In genomic region chr10:128036746-128037425, GRCm38 (mm10) we compare ENCODE assay signal across 7 mouse cellular contexts. TPM values are rescaled to one million over a fixed set of nuclear protein-coding genes. Genes with fewer than 3 reads are reported as not detected.
DNase-seq lines count a peak whose midpoint lies in the region; ATAC-seq and TF ChIP-seq lines count a peak whose summit lies in the region.

No protein-coding gene starts in this region.

- H3K9ac ChIP-seq in embryonic facial prominence, embryonic 11.5 days (replicated peaks; ENCODE audit: low read length) = peak overlapping the region; percentile 99
- peak overlapping the region; percentile 98 for H3K9ac ChIP-seq in kidney, embryonic 14.5 days (ENCODE audit: low read depth, low read length)
- H3K9ac ChIP-seq in lung, embryonic 15.5 days = peak overlapping the region; percentile 99

- DNase-seq in NIH3T3 (ENCODE audit: low read depth) = peak; percentile 91
- DNase-seq in embryonic facial prominence, embryonic 11.5 days (ENCODE audit: low spot score) = peak; percentile 48
- DNase-seq in heart, embryonic 10.5 days (ENCODE audit: low spot score) = peak; percentile 84

- H3K9me3 ChIP-seq in E14TG2a.4 (ENCODE audit: low read length) = no peaks in the 10 kb centered on the region
- no peaks in the 10 kb centered on the region for H3K9me3 ChIP-seq in embryonic facial prominence, embryonic 11.5 days (replicated peaks; ENCODE audit: control insufficient read depth, low read length)
- no peaks in the 10 kb centered on the region for H3K9me3 ChIP-seq in heart, embryonic 10.5 days
- H3K9me3 ChIP-seq in kidney, embryonic 14.5 days (ENCODE audit: control insufficient read depth, low read length) = no peaks in the 10 kb centered on the region
- H3K9me3 ChIP-seq in lung, embryonic 15.5 days = no peaks in the 10 kb centered on the region

- peak overlapping the region; percentile 99 for H3K4me3 ChIP-seq in E14TG2a.4 (replicated peaks; ENCODE audit: low read length)
- H3K4me3 ChIP-seq in embryonic facial prominence, embryonic 11.5 days (ENCODE audit: low read depth, low read length) = peak overlapping the region; percentile 78
- peak overlapping the region; percentile 92 for H3K4me3 ChIP-seq in heart, embryonic 10.5 days
- H3K4me3 ChIP-seq in kidney, embryonic 14.5 days (ENCODE audit: low read length) = peak overlapping the region; percentile 73
- peak overlapping the region; percentile 95 for H3K4me3 ChIP-seq in lung, embryonic 15.5 days
- H3K4me3 ChIP-seq in olfactory bulb, adult 2 months (ENCODE audit: insufficient read depth, low read depth, low read length) = peak overlapping the region; percentile 93

- ATAC-seq in embryonic facial prominence, embryonic 11.5 days (replicated peaks; ENCODE audit: insufficient number of reproducible peaks, low FRiP score, low TSS enrichment, low read depth) = no peak
- no peak for ATAC-seq in kidney, embryonic 14.5 days (ENCODE audit: low FRiP score, low TSS enrichment)
- no peak for ATAC-seq in lung, embryonic 15.5 days (ENCODE audit: borderline replicate concordance, extremely low read depth, low FRiP score, low TSS enrichment)

- H3K4me1 ChIP-seq in E14TG2a.4 (replicated peaks; ENCODE audit: low read depth, low read length) = peaks cover 60% of the 10 kb centered on the region
- no peaks in the 10 kb centered on the region for H3K4me1 ChIP-seq in embryonic facial prominence, embryonic 11.5 days (ENCODE audit: control insufficient read depth, insufficient read depth, low read length)
- H3K4me1 ChIP-seq in heart, embryonic 10.5 days = peaks cover 49% of the 10 kb centered on the region
- peaks cover 28% of the 10 kb centered on the region for H3K4me1 ChIP-seq in kidney, embryonic 14.5 days (ENCODE audit: control insufficient read depth, insufficient read depth, low read length)
- H3K4me1 ChIP-seq in lung, embryonic 15.5 days = peaks cover 32% of the 10 kb centered on the region
- H3K4me1 ChIP-seq in olfactory bulb, adult 2 months (ENCODE audit: control insufficient read depth, insufficient read depth, low read length) = peaks cover 7% of the 10 kb centered on the region

- H3K27me3 ChIP-seq in E14TG2a.4 (ENCODE audit: insufficient read depth, low read length) = 0 out of 2 replicates have a peak, but pooled peaks cover 3% of the 10 kb centered on the region
- no peaks in the 10 kb centered on the region for H3K27me3 ChIP-seq in embryonic facial prominence, embryonic 11.5 days (ENCODE audit: control insufficient read depth, insufficient read depth, low read length)
- H3K27me3 ChIP-seq in heart, embryonic 10.5 days (ENCODE audit: insufficient read depth, poor library complexity, severe bottlenecking) = 0 out of 2 replicates have a peak, but pooled peaks cover 5% of the 10 kb centered on the region
- H3K27me3 ChIP-seq in kidney, embryonic 14.5 days (ENCODE audit: control insufficient read depth, insufficient read depth, low read length) = no peaks in the 10 kb centered on the region
- H3K27me3 ChIP-seq in lung, embryonic 15.5 days = no peaks in the 10 kb centered on the region

- no peak overlapping the region for H3K27ac ChIP-seq in embryonic facial prominence, embryonic 11.5 days (replicated peaks; ENCODE audit: low read depth, low read length)
- H3K27ac ChIP-seq in heart, embryonic 10.5 days = peak overlapping the region; percentile 98
- H3K27ac ChIP-seq in kidney, embryonic 14.5 days (ENCODE audit: low read depth, low read length) = peak overlapping the region; percentile 95
- peak overlapping the region; percentile 96; the same call in 1 of the 2 replicates for H3K27ac ChIP-seq in lung, embryonic 15.5 days
- H3K27ac ChIP-seq in olfactory bulb, adult 2 months (ENCODE audit: insufficient read depth, low read depth, low read length) = no peak overlapping the region

- no peak for TF ChIP-seq CTCF in E14TG2a.4 (conservative IDR thresholded peaks at IDR 0.05; ENCODE audit: low read length)
- TF ChIP-seq CTCF in olfactory bulb, adult 2 months (IDR thresholded peaks at IDR 0.05; ENCODE audit: insufficient read depth, low read depth, low read length) = no peak

- H3K4me2 ChIP-seq in embryonic facial prominence, embryonic 11.5 days (ENCODE audit: low read depth, low read length) = peak overlapping the region; percentile 71
- H3K4me2 ChIP-seq in kidney, embryonic 14.5 days (replicated peaks; ENCODE audit: low read depth, low read length) = peak overlapping the region; percentile 85
- H3K4me2 ChIP-seq in lung, embryonic 15.5 days = peak overlapping the region; percentile 63

- no peak for TF ChIP-seq POLR2A in olfactory bulb, adult 2 months (IDR thresholded peaks at IDR 0.05; ENCODE audit: insufficient read depth, low read depth, low read length)

- 9% methylated on average over 10 of the region's 10 CpGs for WGBS in embryonic facial prominence, embryonic 11.5 days
- 2% methylated on average over 10 of the region's 10 CpGs for WGBS in heart, embryonic 10.5 days
- 2% methylated on average over 10 of the region's 10 CpGs for WGBS in kidney, embryonic 14.5 days
- WGBS in lung, embryonic 15.5 days = 2% methylated on average over 10 of the region's 10 CpGs
- 2% methylated on average over 10 of the region's 10 CpGs for WGBS in olfactory bulb, adult 2 months

- peaks cover 56% of the 10 kb centered on the region for H3K36me3 ChIP-seq in E14TG2a.4 (ENCODE audit: insufficient read depth, low read length)
- H3K36me3 ChIP-seq in embryonic facial prominence, embryonic 11.5 days (replicated peaks; ENCODE audit: control insufficient read depth, insufficient read depth, low read depth, low read length) = peaks cover 3% of the 10 kb centered on the region
- H3K36me3 ChIP-seq in heart, embryonic 10.5 days = peaks cover 44% of the 10 kb centered on the region
- peaks cover 37% of the 10 kb centered on the region for H3K36me3 ChIP-seq in kidney, embryonic 14.5 days (ENCODE audit: control insufficient read depth, insufficient read depth, low read length)
- H3K36me3 ChIP-seq in lung, embryonic 15.5 days = peaks cover 29% of the 10 kb centered on the region

RNA-seq across cellular contexts. Expression of gene Naca, which starts 1.5 kb away (rescaled TPM):
- polyA plus RNA-seq in embryonic facial prominence, embryonic 11.5 days (2014; fragmentation: Nextera tagmentation; extraction: Ambion mirVana) = 1,020 and 1,060 TPM in 2 replicates
- 639 and 790 TPM in 2 replicates for polyA plus RNA-seq in heart, embryonic 10.5 days (2016; fragmentation: Nextera tagmentation; extraction: Ambion mirVana)
- 967 and 1,287 TPM in 2 replicates for polyA plus RNA-seq in kidney, embryonic 14.5 days (2014; fragmentation: Nextera tagmentation; extraction: Ambion mirVana)
- 728 and 741 TPM in 2 replicates for polyA plus RNA-seq in lung, embryonic 15.5 days (2015; fragmentation: Nextera tagmentation; extraction: Ambion mirVana)
- not detected in 2 replicates for polyA plus RNA-seq in olfactory bulb, adult 2 months (2012; ENCODE audit: insufficient read depth, insufficient read length, low replicate concordance, missing spikeins)

RNA-seq across cellular contexts. Expression of gene Ptges3, which starts 21.9 kb away (rescaled TPM):
- 641 and 733 TPM in 2 replicates for polyA plus RNA-seq in embryonic facial prominence, embryonic 11.5 days (2014; fragmentation: Nextera tagmentation; extraction: Ambion mirVana)
- polyA plus RNA-seq in heart, embryonic 10.5 days (2016; fragmentation: Nextera tagmentation; extraction: Ambion mirVana) = 403 and 465 TPM in 2 replicates
- 566 and 622 TPM in 2 replicates for polyA plus RNA-seq in kidney, embryonic 14.5 days (2014; fragmentation: Nextera tagmentation; extraction: Ambion mirVana)
- 550 and 564 TPM in 2 replicates for polyA plus RNA-seq in lung, embryonic 15.5 days (2015; fragmentation: Nextera tagmentation; extraction: Ambion mirVana)
- polyA plus RNA-seq in olfactory bulb, adult 2 months (2012; ENCODE audit: insufficient read depth, insufficient read length, low replicate concordance, missing spikeins) = not detected in 2 replicates

RNA-seq across cellular contexts. Expression of gene Prim1, which starts 21.9 kb away (rescaled TPM):
- polyA plus RNA-seq in embryonic facial prominence, embryonic 11.5 days (2014; fragmentation: Nextera tagmentation; extraction: Ambion mirVana) = 121 and 132 TPM in 2 replicates
- polyA plus RNA-seq in heart, embryonic 10.5 days (2016; fragmentation: Nextera tagmentation; extraction: Ambion mirVana) = 66.7 and 80.5 TPM in 2 replicates
- polyA plus RNA-seq in kidney, embryonic 14.5 days (2014; fragmentation: Nextera tagmentation; extraction: Ambion mirVana) = 98.1 and 100.0 TPM in 2 replicates
- 90.2 and 93.0 TPM in 2 replicates for polyA plus RNA-seq in lung, embryonic 15.5 days (2015; fragmentation: Nextera tagmentation; extraction: Ambion mirVana)
- polyA plus RNA-seq in olfactory bulb, adult 2 months (2012; ENCODE audit: insufficient read depth, insufficient read length, low replicate concordance, missing spikeins) = not detected in 2 replicates

RNA-seq across cellular contexts. Expression of gene Hsd17b6, which starts 29.5 kb away (rescaled TPM):
- polyA plus RNA-seq in embryonic facial prominence, embryonic 11.5 days (2014; fragmentation: Nextera tagmentation; extraction: Ambion mirVana) = not detected in 2 replicates
- not detected in 2 replicates for polyA plus RNA-seq in heart, embryonic 10.5 days (2016; fragmentation: Nextera tagmentation; extraction: Ambion mirVana)
- not detected in 2 replicates for polyA plus RNA-seq in kidney, embryonic 14.5 days (2014; fragmentation: Nextera tagmentation; extraction: Ambion mirVana)
- polyA plus RNA-seq in lung, embryonic 15.5 days (2015; fragmentation: Nextera tagmentation; extraction: Ambion mirVana) = not detected in 2 replicates
- not detected in 2 replicates for polyA plus RNA-seq in olfactory bulb, adult 2 months (2012; ENCODE audit: insufficient read depth, insufficient read length, low replicate concordance, missing spikeins)

RNA-seq across cellular contexts. Expression of gene Atp5b, which starts 46.2 kb away (rescaled TPM):
- polyA plus RNA-seq in embryonic facial prominence, embryonic 11.5 days (2014; fragmentation: Nextera tagmentation; extraction: Ambion mirVana) = 2,412 and 2,488 TPM in 2 replicates
- 3,536 and 4,735 TPM in 2 replicates for polyA plus RNA-seq in heart, embryonic 10.5 days (2016; fragmentation: Nextera tagmentation; extraction: Ambion mirVana)
- polyA plus RNA-seq in kidney, embryonic 14.5 days (2014; fragmentation: Nextera tagmentation; extraction: Ambion mirVana) = 2,294 and 2,764 TPM in 2 replicates
- polyA plus RNA-seq in lung, embryonic 15.5 days (2015; fragmentation: Nextera tagmentation; extraction: Ambion mirVana) = 2,263 and 2,267 TPM in 2 replicates
- polyA plus RNA-seq in olfactory bulb, adult 2 months (2012; ENCODE audit: insufficient read depth, insufficient read length, low replicate concordance, missing spikeins) = 323 and 1,263 TPM in 2 replicates

Comparison
In these comparisons a context has a peak if more than half of its experiments do, and no peak if none do; other contexts are left out.
1. H3K27ac ChIP-seq: peak in heart, embryonic 10.5 days (single experiment), kidney, embryonic 14.5 days (single experiment) and lung, embryonic 15.5 days (single experiment); none in embryonic facial prominence, embryonic 11.5 days (single experiment) and olfactory bulb, adult 2 months (single experiment).
2. Peak in every context shown above with its lines, with median percentiles within 50 percentile points of each other: H3K4me3 ChIP-seq, DNase-seq, H3K4me2 ChIP-seq and H3K9ac ChIP-seq.